Mouse (Mus musculus) lung, postnatal 25 days (tissue): Measurements from ENCODE around the gene Camkk1.
A peak's percentile ranks its signal among the peaks of the same experiment; 100 is the strongest.

Source experiments
- DNase-seq: peaks from one replicate; pipeline ENCODE4 v3.0.0; 2022; ENCODE audit warnings: low spot score

The Camkk1 gene

DNA sequence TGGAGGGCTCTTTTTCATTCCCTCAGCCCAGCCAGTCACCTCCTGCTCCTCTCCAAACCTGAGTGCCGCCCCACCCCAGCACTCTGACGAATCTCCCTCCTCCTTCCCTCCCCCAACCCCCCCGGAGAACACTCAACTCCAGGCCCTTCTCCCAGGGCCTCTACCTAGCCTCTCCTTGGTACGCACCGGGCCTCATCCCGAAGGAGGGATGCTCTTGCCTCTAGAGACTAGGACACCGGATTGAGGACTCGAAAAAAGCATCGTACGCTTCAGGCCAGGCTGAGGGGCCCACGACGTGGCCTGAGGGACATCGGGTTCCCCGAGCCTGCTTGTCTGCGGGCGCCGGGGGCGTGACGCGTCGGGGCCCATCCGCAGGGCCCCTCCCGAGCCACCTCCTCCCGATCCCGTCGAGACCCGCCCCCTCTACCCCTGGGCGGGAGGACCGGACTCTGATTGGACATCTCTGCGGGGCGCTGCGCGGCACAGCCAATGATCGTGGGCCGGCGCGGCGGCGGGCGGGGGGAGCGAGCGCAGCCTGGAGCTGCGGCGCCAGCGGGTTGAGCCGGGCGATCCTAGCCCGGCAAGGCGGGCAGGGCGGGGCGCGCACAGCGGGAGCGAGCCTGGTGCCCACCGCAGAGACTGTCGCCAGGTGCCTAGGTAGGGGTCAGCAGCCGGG lies at the start of gene Camkk1:
TSS of gene Camkk1 (plus strand) at position 538 of the 676 bp plus-strand sequence.
- DNase-seq = peak; percentile 95

DNA sequence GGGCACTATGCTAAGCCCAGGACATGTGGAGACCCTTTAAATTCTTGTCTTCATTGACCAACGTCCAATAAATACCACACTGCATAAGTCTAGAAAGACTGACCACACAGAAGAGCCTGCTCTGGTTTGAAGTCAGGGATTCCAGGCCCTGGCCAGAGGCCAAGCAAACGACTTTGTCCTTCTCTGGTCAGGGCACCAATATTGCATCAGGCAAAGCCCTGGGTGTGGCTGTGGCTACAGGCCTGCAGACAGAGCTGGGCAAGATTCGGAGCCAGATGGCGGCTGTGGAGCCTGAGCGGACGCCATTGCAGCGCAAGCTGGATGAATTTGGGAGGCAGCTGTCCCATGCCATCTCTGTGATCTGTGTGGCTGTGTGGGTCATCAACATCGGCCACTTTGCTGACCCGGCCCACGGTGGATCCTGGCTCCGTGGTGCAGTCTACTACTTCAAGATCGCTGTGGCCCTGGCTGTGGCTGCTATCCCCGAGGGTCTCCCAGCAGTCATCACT lies 43.8 kb upstream of the Camkk1 start:
- no peak for DNase-seq

DNA sequence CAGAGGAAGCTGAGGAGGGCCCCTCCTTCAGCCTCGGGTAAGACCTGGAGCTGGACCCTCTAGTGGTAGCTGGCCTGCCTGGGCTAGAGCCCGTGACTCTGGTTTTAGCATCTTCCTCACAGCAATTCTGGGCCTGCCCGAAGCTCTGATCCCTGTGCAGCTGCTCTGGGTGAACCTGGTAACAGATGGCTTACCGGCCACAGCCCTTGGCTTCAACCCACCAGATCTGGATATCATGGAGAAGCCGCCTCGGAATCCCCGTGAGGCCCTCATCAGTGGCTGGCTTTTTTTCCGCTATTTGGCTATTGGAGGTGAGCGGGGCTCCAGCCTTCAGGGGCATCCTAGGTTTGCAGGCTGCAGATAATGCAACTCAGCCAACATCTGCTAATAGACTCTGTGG lies 36.3 kb upstream of the Camkk1 start:
- no peak for DNase-seq

DNA sequence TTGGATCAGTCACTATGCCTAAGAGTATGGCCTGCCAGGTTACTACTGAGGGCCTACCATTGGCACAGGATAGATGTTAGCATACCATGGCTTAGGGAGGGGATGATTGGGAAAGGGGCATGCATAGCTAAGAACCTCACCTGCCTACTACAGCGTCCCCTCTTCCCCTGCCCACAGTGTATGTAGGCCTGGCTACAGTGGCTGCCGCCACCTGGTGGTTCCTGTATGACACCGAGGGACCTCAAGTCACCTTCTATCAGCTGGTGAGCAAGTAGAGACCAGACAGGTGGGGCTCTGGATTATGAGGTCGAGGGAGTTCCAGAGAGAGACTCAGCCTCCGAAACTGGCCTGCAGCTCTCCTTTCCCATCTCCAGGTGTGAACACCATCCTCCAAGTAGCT lies 35.5 kb upstream of the Camkk1 start:
- DNase-seq = no peak

DNA sequence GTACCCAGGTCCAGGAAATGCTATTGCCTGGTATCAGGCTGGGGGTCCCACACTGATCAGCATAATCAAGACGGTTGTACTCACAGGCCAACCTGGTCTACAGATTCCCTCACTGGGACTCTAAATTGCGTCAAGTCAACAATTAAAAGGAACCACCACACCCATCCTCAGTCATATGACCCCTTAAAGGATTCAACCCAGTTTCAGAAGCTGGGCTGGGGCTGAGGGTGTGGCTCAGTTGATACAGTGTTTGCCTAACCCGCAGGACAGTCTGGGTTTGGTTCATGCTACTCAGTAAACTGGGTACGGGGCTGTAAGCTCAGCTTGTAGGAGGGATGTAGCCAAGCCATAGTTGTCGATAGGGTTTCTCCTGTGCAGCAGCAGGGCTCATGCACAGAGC lies 32.1 kb upstream of the Camkk1 start:
- DNase-seq = no peak

DNA sequence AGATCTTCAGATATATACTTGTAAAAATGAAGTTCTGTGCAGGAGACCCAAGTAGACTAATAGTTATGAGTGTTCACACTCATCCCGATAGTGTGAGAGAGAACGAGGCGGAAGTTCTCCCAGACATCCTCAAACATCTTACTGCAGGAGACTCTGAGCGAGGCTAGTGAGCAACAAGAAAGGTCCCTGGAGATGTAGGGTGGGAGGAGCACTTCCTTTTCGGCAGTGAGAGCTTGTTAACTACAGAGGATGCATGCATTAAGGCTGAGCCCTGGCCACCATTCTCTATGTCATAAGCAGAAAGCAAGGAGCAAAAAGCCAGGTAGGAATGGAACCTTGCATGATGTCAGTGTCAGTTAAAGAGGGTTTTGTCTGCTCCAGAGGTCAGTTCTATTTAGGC lies 31.6 kb upstream of the Camkk1 start:
- no peak for DNase-seq

DNA sequence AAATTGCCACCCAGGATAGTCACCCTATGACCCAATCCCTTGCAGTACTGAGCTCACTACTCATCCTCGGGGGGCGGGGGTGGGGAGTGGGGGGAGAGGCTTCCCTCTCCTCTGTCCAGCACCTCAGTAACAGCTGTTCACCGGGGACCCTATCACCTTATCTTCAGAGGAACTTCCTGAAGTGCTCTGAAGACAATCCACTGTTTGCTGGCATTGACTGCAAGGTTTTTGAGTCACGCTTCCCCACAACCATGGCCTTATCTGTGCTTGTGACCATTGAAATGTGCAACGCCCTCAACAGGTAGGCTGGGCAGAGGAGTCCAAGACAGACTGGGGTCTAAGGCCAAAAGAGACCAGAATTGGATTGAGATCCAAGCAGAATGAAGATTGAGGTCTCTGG lies 31.0 kb upstream of the Camkk1 start:
- no peak for DNase-seq

DNA sequence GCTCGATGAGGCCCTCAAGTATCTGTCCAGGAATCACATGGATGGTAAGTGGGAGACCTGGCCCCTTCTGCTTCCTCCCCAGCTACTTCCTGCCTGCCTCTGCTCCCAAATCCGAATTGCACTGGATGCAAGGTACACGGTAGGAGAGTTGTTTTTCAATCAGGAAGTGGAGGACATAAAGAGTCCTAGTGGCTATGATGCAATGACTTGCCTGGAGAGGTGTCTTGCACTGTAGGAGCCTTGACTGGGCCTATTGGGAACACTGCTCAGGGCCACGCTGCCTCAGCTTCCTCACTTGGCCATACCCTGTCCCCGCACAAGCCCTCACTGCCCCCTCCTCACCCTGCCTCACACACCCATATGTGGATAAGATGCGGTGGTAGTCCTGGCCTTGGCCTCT lies 29.8 kb upstream of the Camkk1 start:
- DNase-seq = no peak

DNA sequence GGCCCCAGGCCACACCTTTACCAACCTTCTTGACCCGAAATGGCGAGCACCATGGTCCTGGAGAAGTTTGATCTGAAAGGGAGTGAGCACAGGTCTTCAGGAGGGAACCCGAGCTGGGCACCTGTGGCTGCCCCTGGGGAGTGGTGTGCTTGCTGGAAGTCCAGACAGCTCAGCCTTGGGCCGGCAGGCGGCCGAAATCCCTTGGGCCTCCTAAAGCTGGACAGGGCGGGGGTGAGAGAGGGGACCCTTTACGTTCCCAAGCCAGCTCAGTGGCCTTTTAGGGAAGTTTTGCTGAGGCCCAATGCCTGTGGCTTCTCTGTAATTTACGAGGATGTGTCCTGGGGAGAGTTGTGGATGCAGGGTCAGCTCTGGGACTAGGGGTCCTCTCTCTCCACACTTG lies 28.1 kb upstream of the Camkk1 start:
- no peak for DNase-seq

DNA sequence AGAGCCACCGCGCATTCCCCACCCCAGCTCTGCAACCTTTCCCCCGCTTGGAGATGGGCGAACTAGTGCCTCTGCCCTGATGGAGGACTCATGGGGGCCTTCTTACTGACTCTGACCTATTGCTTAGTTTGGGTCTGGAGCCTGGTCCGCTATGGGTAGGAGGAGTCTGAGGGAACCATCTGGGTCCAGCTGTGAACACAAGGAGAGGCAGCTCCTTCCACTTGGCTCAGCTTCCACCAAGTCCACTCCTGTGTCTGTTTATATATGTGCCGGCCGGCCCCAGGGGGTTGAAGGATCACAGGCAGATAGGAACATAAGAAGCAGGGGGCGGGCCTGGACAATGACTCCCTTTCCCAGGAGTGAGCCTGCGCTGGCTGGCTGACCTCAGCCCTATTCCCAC lies 26.8 kb upstream of the Camkk1 start:
- DNase-seq = no peak

DNA sequence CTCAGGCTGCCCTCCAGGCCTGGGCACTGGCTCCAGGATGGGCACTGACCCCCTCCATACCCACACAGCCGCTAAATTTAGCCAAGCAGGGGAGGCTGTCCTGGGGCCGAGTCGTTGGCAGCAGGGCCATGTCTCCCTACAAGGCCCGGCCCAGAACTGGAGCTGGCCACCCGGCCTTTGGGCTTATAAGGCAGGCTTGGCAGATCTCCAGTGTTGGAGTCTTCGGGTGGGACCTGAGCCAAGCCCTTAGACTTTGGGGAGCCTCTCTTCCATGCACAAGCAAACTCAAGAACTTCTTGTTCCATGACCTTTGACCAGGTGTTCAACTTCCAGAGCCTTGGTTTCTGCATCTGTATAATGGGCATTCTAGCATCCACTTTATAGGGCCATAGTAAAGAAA lies 22.5 kb upstream of the Camkk1 start:
- DNase-seq = no peak

DNA sequence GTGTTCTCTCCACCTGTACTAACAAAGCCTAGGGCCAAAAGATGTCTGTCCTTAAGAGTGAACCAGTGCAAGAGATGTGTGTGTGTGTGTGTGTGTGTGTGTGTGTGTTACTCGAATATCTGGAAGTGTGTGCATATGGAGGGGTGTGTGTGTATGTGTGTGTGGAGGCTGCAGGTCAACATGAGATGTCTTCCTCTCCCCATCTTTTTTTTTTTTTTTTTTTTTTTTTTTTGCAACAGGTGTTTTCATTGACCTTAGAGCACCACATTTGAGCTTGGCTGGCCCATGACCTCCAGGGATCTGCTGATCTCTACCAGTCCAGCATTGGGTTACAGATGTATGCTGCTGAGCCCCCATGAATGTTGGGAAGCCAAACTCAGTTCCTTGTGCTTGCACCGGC lies 22.0 kb upstream of the Camkk1 start:
- no peak for DNase-seq

DNA sequence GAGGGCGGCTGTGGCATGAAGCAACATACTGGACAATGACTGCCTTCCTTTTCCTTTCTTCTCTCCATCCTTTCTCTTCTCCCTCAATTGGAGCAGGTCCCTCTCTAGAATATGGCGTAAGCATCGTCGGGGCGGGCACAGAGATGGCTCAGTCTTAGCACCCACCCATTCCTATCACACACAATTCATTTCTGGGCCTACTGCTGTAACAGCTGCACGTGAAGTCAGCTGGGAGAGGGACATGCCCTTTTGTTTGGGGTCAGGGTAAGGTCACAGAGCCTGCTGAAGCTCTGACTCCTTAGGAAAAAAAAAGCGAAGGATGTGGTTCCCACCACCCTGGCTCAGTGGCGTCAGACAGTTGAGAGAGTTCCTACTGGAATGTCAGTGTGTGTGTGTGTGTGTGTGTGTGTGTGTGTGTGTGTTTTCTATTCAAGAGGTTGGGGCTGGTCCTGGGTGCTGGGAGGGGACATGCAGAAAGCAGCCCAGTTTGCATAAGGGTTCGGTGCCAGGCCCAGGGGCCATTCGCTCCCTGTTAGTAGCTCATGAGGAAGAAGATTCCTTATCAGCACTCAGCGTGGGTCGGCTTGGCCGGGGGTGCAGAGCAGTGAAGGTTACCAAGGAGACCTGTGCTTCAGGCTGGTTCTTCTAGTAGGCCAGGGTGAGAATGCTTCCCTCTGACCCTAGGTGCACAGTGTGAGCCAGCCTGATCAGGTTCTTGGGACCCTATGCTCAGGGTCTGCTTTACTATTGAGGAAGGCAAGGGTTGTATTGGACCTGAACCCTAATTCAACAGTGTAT lies 21.1 kb upstream of the Camkk1 start:
- DNase-seq = no peak

DNA sequence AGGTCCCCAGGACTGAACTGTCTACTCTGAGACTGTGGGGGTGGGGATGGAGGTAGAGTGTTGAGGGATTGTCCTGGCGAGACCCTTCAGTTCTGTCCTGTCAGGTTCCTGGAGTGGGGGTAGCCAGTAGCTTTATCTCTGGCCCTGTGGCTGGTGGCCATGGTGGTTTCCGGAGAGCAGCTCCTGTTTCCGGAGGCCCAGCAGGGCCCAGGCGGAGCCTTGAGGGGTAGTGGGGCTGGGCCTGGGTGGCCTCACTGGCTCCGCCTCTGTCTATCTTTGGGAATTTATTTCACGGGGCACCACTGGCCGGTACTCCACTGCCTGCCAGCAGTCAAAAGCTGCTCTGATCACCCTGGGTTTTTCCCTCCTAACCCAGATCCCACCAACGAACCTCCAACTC lies 20.0 kb upstream of the Camkk1 start, which contains the start of gene P2rx1:
TSS of gene P2rx1 (plus strand) at position 333 of the 400 bp plus-strand sequence.
- DNase-seq = no peak

DNA sequence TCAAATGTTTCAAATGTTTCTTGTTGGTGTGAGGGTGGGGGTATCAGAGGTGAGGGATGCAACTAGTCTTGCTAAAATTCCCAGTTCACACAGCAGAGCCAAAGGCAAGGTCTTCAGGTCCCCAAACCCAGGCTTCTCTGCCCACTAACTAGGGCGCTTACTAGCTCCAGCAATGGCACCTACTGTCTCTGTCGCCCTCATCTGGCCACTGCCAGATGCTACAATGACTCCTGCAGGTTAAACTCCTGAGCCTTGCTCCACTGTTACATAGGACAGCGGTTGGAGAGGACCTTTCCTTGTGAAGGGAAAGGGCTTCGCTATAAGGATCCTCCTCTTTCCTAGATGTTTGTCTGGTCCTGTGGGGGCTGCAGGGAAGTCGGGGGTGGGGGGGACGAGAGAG lies 17.8 kb upstream of the Camkk1 start:
- peak; percentile 83 for DNase-seq

DNA sequence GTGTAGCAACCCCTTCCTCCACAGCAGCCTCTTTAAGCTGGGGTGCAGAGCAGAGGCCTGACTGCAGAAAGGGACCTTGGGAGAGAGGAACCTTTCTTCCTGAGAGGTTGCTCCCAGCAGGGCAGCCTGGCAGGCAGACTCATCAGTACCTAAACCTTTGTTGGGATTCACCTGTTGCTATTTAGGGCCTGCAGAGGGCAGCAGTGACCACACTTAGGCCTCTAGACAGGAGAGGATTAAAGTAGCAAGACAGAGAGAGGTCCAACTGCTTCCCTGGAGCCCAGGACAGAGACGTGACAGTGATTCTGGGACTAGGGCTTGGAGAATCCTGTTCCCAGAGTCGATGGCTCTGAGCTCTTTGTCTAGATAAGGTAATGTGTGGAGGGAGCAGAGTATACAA lies 12.4 kb upstream of the Camkk1 start:
- DNase-seq = peak; percentile 76

DNA sequence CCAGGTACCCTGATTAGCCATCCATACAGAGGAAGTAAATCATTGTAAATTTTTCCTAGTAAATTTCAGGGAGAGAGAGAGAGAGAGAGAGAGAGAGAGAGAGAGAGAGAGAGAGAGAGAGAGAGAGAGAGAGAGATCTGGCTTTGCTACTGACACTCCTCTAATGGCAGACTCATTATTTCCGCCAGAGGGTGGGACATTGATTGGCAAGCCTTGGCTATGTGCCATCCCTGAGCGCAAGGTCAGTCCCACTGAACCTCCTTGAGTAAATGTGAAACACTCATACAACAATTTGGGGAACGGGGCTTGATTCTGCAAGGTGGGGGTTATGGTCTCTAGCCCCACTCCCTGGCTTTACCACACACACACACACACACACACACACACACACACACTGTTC lies 11.7 kb upstream of the Camkk1 start:
- no peak for DNase-seq

DNA sequence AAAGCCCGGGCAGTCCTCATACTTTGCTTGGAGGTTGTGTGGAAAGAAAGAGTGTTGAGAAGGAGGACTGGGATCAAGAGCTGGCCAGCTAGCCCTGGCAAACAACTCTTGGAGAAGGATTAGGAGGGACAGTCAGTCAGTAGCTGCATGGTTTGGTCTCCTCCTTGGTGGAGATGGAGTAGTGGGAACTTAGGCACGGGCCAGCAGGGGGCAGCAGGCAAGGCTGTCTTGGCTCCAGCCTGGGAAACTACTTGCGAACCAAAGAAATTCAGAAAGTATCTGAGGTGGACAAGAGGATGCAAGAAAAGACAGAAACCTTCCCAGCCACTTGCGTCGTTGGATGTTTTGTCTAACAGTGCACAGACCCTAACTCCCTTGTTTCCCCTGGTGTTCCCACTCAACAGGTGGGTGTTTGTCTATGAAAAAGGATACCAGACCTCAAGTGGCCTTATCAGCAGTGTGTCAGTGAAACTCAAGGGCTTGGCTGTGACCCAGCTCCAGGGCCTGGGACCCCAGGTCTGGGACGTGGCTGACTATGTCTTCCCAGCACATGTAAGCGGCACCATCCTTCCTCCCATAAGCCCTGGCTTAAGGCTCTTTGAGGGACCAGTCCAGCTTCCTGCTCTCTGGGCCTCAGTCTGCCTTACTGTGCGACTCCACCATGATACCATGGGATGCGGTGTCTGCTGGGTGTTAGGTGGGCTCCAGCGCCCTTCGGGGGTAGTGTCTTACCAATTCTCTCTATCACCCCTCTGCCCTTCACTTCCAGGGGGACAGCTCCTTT lies 10.9 kb upstream of the Camkk1 start:
- DNase-seq = peak; percentile 69

DNA sequence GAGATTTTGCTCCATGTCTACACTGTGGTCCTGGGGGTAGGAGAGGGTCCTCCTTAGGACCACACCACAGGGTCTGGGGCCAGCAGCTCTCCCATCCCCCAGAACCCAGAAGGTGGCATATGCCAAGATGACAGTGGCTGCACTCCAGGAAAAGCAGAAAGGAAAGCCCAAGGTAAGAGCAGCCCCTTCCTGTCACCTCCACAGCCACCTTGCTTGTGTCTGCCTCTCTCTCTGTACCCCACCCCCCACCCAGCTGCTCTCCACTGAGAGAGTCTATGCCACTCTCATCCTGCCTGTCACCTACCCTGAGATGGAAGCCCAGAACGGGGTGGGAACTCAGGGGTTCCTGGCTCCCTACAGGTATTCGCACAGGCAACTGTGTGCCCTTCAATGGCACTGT lies 10.0 kb upstream of the Camkk1 start:
- no peak for DNase-seq

DNA sequence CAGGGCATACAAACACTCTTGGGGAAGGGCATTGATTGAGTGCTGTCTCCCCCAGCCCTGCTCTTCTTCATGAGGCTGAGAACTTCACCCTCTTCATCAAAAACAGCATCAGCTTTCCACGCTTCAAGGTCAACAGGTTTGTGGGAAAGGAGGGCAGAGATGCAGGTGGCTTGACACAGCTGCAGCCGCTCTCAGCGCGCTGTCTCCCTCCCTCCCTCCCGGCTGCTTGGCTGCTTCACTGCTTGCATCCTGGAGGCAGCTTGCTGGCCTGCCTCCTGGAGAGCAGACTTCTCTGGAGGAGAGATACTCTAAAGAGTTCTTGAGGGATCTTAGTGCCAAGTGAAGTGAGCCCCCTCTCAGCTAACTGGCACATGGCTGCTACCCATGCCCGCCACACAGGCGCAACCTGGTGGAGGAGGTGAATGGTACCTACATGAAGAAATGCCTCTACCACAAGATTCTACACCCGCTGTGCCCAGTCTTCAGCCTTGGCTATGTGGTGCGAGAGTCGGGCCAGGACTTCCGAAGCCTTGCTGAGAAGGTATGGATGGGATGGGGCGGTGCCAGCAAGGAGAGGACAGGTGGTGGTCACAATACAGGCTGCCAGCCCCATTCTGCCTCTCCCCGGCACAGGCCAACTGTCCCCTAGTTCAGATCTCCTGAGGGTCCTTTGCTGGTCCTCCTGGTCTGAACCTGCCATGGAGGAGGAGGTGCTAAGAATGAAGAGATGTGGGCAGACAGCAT lies 9.1 kb upstream of the Camkk1 start:
- DNase-seq = no peak

DNA sequence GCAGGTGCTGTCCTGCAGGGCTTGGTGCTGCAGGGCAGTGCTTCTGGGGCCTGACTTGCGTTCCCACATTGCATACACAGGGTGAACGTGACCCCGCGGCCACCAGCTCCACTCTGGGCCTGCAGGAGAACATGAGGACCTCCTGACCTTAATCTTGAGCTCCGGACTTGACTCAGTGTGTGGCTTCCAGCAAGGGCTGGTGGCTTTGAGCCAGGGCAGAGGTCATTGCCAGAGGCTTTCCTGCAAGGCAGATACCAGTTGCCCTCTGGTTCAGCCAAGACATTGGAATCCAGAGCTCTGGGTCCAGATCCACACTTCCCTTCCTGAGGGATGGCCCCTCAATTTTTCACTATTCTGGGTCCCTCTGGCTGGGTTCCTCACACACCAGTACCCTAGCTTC lies 4.8 kb upstream of the Camkk1 start:
- DNase-seq = no peak

DNA sequence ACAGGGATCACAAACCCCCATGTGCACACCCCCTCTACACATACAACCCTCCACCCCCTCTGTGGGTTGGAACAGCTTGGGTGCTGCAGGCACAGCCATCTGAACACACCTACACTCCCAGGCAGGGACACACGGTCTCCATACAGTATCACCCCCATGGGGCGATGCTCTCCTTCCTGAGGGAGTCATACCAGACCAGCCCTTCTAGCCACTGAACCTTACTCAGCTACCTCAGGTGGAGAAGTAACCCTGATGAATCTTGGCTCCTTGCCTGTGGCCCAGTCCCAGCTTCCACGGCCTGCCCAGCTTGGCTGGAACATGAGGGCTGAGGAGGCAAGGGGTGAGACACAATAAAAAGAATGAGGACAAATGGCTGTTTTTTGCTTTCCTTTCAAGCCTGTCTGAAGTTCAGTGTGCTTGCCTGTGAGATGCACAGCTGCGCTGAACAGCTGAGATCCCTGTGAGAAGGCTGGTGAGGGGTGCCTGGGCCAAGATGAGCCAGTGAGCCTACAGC lies 3.9 kb upstream of the Camkk1 start:
- DNase-seq = no peak
